Mouse (Mus musculus): Measurements from ENCODE around the gene Arxes2.
"Not testable (repeated sequence)": the region's sequence is repeated elsewhere in the genome, so short reads cannot be mapped to it uniquely, and the experiment has no call there.

Gene Arxes2

DNA sequence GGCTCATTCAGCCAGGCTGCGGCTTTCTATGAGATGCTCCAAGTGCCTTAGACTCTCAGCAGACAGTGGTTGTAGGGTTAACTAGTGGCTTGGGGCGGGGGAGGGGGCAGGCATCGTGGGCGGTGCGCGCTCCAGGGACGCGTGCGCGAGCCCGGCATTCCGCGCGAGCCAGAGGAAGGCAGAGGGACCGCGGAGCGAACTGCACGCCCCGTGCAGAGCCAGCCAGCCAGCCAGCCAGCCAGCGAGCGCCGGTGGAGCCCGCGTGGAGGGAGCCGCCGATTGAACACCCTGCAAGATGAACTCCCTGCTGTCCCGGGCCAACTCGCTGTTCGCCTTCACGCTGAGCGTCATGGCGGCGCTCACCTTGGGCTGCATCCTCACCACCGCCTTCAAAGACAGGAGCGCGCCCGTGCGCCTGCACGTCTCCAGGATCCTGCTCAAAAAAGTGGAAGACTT lies at the start of gene Arxes2:
Gene Arxes2, plus strand, starts transcription at position 161 of the 456 bp plus-strand sequence.
- DNase-seq: not testable (repeated sequence)

DNA sequence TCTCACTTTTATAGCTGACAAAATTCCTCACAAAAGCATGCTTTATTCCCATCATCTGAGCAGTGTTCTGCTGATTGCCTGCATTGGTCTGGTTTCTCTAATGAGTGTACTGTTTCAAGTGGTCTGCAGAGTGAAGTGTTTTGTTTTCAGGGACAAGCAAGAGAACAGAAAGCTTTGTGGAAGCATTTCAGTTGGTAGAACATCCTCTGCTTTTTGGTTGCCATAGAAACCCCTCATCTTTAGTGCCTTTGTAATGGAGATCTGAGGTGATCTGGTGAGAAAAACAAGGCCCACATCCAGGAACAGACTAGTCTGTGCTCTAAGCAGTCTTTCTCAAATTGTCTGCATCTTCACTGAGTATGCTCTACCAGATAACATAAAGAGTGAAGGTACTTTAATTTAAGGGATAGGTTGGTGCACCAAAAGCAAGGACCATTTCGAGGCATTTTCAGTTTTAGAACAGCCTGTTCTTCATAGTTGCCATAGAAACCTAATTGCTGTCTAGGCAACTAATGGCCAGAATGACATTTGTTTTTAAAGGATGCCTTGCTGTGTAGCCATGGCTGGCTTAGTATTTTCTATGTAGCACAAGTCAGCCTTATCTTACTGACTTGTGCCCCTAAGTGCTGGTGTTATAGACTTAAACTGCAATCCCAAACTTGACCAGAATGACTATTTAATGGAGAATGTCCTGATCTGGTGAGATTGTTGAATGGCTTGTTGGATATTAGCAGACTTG lies 44.8 kb upstream of the Arxes2 start:
- no peak for DNase-seq

DNA sequence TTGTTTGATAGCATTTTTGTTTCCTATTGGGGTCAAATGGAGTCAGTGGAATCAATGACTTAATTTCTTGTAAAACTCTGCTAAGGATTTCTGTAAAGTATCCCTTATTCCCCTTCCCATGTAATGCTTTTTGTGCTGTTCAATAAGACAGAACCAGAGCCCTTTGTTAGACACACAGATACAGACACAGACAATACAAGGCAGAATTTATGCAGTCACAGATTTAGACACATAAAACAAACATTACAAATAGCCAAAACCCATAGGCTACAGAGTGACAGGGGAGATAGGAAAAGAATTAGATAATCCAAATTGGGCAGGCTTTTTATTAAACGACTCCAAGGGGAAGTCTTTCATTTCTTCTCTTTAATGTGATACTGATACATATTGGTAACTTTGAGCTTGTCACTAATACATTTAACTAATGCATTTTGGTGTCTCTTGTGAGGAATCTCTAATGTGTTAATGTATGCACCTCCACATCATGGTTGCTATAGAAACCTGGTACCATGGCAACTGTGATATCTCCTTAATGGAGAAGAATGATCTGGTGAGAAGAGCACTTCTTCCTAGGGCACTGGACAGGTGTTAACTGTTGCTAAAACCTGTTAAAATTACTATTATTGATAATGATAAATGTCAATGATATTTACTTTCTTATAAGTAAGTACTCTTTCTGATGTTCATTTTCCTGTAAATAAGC lies 36.5 kb upstream of the Arxes2 start:
- DNase-seq: no peak

DNA sequence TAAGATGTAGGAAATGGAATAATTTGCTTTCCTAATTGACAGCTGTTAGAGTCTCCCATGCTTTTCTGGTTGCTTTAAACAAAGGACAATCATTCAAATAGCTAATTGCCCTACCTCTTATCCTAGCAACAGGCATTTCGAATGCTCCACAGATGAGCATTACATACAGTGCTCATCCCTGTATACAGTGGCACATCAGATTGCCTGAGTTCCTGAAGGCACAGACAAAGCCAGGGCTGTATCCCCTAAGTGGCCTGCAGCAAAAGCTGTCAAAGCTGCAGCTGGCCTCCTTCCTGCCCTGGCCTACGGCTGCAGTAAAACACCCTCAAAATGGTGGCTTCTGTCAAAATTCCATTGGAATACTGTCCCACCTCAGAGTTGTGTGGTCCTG lies 35.9 kb upstream of the Arxes2 start:
- no peak for DNase-seq

DNA sequence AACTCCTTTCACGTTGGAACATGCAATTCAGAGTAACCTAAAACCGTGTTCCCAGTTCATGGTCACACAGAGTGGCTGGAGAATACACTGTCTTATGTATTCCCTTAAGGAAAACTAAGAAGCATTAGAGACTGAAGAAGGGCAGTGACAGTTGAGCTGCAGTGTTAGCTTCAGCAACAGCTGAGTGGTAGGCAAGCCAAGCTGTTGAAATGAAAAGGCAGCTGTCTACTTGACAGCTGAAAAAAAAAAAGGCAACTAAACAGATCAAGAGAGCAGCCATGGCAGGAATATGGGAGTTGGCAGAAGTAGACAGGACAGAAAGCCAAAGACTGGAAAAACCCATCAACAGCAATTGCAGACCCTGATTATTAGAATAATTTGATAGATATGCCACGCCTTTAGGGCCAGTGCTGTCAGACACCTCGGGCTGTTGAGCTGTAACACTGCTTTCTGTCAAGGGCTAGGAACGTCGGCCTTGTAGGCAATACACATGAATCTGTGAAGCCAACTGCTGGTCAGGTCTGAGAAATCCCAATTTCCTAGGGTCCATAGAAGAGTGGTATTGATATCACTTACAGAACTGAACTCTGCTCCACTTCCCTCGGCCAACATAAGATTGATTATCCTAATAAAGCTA lies 34.9 kb upstream of the Arxes2 start:
- no peak for DNase-seq

DNA sequence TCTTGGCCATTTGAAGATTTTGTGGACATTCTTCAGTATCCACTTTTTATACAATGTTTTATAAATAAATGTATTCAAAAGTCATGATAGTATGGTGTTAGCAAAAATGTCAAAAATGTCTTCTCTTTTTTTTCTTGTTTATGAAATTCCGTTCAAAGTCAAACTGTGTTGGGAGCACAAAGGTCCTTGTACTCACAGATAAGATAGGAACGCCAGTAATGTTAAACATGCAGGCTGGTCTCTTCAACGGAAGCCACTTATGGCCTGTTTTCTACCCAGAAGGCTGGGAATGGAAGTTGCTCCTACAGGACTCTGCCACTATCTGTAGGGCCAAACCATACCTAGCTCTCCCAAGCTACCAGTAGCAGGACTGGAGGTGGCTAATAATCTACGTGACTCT lies 34.1 kb upstream of the Arxes2 start:
- no peak for DNase-seq

DNA sequence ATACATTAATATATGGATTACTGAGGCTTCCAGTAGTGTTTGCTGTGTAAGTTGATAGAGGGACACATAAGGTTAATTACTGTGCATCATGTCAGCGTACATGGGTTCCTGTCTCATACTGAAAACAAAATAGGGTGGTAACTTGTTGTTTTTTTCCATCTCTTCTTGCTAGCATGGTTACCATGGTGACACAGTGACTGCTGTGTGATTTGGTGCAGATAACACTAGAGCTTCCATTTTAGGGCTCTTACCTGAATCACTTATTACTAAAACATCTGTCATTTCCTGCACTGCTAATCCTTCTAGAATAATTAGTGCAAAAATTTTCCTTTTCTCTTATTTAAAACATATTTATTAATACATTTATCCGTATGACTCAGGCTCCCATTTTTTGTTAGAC lies 31.3 kb upstream of the Arxes2 start:
- DNase-seq: no peak

DNA sequence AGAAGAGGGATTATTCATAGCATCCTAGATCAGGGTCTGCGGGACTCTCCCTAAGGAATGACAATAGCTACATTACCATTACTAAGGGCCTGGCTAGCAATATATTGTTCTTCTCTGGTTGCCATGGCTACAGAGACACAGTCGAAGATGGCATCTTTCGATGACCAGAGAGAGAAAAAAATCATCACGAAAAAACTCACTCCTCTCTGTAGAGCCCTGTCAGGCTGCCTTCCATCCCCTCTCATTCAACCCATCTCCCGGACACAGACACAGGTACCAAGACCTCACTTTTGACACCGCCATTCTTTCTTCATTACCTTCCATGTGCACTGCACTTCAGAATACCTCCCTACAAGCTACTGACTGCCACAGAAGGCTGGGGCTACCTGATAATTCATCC lies 30.5 kb upstream of the Arxes2 start:
- DNase-seq: no peak

DNA sequence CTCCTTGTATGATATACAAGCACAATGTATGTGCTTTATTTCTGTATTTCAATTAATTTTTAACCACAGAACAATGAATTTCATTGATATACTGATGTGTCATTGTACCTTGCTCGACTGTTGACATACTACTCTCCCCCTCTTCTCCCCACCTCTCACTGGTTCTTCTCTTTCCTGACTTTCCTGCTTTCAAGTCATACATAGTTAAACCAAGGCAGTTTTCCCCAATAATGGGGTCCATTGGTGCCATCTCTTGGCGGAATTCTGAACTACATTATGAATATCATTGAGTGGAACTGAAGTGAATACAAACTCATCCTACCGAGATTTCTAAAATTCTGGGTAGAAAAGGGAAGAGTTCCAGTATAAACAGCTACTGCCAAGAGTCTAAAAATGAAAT lies 30.0 kb upstream of the Arxes2 start:
- DNase-seq: peak; percentile 39

DNA sequence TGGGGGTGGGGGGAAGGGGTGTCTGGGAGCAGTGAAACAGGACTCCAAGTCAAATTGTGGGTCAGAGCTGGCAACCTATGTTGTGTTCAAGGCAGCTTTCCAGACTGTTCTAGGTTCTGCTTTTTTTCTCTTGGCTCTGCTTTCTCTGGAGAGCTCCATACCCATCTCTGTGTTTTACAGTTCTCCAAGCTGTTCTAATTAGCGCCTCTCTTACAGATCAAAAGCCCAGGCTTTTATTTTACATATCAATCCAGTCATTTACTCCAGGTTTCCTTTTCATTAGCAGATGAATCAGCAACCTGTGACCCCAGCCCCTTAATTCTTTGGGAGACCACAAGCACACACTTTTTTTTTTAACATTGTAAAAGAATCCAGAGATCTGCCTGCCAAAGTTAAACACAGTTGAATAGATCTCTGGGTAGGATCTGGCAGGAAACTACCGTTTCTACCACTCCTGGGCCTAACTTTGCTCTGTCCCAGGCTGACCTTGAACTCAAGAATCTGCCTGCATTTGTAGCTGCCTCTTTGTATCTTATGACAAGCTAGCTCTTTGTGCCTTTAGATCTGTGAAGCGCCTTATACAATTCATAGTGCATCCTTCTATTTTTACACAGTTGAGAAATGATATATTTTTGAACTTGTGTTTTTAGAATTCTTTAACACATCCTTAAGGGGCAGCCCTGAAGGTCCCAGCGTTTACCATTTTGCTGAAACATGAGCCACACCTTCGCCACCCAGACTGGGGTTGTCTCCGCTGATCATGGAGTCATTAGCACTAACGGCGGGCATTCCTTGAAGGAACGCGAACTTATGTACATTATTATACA lies 19.8 kb upstream of the Arxes2 start:
- no peak for DNase-seq

DNA sequence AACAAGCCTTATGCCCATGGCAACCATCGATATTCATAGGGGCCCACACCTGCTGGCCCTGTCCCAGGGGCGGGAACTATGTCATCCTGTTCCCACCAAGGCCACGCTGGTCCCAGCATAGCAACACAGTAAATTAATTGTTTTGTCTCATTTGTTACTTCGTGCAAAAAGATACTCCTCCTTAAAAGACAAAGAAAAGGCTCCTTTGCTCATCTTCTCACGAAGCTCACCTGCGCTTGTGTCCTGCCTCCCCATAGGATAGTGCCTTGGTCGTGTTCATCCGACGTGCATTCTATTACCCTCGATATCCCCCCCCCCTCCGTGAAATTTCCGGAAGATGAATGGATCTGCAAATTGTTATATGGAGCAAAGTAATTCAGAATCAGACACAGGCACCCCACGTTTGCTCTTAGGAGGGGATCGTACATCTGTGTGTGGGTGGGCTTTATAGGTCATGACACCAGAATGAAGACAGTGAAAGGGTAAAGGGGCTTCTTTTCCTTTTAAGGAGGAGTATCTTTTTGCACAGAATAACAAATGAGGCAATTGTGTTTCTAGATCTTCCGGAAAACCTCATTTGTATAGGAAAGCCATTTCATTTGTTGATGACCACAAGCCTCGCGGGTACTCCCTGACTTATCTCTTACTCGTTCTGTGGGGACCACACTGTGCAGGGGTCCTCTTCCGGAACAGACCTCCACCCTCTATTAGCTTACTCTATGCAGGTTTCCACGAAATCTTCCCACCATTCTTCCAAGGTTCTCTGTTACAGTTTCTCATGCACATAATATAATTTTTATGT lies 19.0 kb upstream of the Arxes2 start:
- no peak for DNase-seq

DNA sequence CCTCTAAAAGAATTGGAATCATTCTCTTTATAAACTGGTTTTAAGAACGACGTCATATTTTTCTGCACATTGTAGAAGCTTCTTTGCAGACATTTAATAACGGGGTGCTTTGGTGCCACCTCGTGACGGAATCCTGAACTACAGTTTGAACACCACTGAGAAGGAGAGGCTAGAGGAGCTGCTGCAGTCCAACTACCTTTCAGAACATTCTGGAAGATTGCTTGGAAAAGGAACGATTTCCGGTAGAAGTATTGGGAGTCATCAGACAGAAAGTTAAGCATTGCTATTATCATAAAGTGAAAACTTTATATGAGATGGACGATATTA lies 18.4 kb upstream of the Arxes2 start:
- peak; percentile 83 for DNase-seq

DNA sequence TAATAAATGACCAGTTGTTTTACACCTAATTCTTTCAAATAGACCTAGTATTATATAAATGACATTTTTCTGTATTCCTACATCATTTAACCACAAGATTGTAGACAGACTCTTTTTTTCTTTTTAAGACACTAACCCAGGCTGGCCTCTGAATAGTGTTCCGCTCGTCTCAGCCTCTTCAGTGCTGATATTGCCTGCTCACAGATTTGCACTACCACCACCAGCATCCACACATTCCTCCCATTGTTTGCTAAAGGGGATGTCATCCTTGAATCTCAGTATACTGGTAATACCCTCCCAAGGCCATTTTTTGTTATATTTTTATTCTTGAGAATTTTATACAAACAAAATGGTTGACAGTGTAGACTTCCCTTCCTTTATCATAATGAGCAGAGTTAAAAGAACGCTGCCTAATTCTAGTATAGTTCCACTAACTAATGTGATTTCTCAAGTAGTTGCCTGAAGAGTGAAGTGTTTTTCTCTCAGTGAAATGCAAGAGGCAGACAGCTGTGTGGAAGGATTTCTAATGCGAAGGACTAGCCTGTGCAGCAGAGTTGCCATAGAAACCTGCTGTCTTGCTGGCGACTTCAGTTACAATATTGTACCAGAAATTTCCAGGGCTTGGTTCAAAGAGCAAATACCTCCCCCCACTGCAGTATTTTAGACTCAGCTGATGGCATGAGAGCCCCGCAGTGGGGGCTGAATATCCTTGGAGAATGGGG lies 8.9 kb upstream of the Arxes2 start:
- DNase-seq: no peak

DNA sequence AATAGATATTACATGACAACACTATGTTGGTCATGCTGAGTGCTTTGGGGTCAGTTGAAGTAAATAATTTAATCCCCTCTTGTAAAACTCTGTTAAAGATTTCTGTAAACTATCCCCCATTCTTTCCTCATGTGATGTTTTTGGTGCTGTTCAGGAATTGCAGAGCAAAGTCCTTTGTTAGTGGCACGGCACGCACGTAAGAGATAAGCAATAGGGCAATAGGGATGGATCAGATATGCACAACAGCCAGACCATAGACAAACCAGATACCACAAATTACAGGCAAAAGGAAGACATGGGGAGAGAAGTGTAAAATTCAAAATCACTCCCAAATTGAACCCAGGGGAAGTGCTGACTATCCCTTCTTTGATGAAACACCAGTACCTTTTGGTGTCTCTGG lies 7.4 kb upstream of the Arxes2 start:
- no peak for DNase-seq

DNA sequence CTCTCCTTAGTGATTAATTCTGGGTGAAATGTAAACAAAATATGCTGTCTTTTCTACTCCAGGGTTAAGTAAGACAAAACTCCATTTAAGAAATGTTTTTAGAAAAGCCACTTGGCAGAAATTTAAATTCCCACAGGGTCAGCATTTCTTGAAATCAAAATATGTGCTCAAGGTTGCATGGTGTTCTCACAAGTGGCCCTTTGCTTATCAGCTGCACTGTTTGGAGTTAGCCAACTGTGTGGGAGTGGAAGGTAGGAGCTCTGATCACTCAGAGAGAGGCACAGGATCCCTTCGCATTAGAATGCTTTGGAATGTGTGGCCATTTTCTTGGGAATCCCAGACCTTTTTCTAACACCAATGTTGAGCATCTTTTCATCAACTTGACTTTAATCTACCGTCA lies 3.0 kb upstream of the Arxes2 start:
- DNase-seq: no peak

DNA sequence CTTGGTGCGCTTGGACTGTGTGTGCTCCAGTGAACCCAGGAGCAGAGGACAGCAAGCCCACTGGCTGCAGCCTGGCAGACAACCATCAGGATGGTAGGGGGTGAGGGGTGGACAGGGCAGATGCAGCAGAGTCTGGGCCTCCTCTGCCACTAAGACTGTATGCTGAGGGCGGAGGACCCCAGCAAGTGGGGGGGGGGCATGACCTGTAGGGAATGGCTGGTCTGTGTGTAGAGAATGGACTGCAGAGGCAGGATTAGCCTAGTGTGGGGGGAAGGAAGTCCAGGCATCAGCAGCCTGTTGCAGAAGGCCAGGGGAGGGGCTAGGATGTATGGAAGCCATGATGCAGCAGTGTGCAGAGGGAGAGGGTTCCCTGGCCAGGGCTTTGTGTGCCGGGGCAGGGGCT lies 431 bp upstream of the Arxes2 start:
- DNase-seq: not testable (repeated sequence)

DNA sequence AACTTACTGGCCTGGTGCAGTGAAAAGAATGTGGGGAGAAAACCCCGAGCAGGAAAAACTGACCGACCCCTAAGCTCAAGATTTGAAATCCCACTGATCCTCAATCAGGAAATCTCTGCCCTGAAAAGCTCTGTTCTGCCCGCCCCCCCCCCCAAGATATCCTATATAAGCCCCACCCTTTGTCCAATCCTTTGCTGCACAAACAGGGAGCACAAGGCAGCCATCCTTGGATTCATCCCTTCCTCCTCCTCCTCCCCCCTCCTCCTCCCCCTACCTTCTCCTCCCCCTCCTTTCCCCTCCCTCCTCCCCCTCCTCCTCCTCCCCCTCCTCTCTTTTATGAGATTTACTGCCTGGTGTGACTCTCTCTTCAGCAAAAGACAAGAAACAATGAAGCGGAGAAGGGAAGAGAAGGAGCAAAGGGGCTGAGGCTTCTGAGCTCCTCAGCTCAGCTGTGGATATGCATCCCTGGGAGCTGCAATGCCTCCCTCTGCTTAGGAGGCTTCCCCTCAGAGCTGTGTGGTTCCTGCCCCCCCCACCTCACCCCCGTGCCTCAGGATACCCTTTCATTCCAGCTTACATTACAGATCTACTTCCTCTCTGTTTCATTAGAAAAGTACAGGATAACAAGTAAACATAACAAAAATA lies 13.7 kb downstream of the Arxes2 start:
- no peak for DNase-seq

DNA sequence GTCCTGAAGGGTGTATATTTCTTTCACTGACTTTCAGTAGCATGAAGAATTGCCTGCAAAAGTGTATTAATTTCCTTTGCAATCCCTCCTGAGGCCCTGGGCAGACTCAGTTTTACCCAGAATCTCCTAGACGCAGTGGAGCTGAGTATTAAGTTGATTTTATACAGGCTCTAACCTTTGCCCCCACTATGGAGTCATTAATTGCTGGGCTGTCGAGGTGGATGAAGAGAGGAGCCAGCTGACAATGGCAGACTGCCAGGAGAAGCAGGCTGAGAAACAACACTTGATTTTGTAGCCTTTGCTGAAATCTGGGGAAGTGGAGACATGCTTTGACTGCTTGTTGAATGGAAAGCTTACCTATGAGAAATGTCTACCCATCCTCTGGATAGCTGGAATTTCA lies 20.8 kb downstream of the Arxes2 start:
- DNase-seq: no peak

DNA sequence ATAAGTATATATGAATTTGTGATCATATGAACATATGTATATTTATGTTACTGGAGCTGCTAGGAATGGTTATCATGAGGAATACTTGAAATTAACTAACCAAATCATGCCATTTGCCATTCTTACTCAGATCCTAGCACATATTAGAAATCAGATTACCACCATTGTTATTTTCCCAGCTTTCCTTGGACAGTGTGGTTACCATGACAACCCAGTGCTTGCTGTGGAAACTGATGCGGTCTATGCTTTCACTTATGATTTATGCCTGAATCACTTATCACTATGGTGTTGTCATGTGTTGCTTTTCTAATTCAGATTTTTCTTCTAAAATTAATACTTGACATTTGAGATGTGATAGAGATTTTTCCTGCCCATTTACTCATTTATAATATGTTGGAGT lies 36.7 kb downstream of the Arxes2 start:
- DNase-seq: no peak

DNA sequence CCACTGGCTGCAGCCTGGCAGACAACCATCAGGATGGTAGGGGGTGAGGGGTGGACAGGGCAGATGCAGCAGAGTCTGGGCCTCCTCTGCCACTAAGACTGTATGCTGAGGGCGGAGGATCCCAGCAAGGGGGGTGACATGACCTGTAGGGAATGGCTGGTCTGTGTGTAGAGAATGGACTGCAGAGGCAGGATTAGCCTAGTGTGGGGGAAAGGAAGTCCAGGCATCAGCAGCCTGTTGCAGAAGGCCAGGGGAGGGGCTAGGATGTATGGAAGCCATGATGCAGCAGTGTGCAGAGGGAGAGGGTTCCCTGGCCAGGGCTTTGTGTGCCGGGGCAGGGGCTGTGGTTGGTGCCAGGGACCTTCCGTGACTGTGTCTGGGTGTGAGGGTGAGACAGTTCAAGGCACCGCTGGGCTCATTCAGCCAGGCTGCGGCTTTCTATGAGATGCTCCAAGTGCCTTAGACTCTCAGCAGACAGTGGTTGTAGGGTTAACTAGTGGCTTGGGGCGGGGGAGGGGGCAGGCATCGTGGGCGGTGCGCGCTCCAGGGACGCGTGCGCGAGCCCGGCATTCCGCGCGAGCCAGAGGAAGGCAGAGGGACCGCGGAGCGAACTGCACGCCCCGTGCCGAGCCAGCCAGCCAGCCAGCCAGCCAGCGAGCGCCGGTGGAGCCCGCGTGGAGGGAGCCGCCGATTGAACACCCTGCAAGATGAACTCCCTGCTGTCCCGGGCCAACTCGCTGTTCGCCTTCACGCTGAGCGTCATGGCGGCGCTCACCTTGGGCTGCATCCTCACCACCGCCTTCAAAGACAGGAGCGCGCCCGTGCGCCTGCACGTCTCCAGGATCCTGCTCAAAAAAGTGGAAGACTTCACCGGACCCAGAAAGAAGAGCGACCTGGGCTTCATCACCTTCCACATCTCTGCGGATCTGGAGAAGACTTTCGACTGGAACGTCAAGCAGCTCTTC lies 39.5 kb downstream of the Arxes2 start, which contains the start of gene Arxes1:
Gene Arxes1, plus strand, starts transcription at position 569 of the 965 bp plus-strand sequence.
- peak; percentile 53 for DNase-seq
